Mouse (Mus musculus) thymus, adult 2 months (tissue): ENCODE data around the gene Mrps18c.

Source experiments
- CTCF ChIP-seq: fragments of 200-500 bp; IDR thresholded peaks from 2 replicates; pipeline ENCODE4 v1.5.1; 2012; ENCODE audit warnings: mild to moderate bottlenecking, control low read depth, low read length, moderate library complexity, borderline replicate concordance; ENCODE audit not compliant: control insufficient read depth, poor library complexity, insufficient read depth; ENCODE audit errors: extremely low read depth
- POLR2A ChIP-seq: fragments of 200-500 bp; IDR thresholded peaks from 2 replicates; pipeline ENCODE4 v1.6.1; 2012; ENCODE audit warnings: mild to moderate bottlenecking, low read length, control low read depth, moderate library complexity; ENCODE audit not compliant: control insufficient read depth, poor library complexity, insufficient read depth; ENCODE audit errors: extremely low read depth

- TF ChIP-seq POLR2A (no peak), CTCF (no peak)
Measured at GRCm38 (mm10) chr5:100825975-100826374, 27.5 kb downstream of the Mrps18c start.
